Mouse (Mus musculus) R1 (cell line): Measurements from ENCODE around the gene Sf3b5.
A peak's percentile ranks its signal among the peaks of the same experiment; 100 is the strongest.

Source experiments
- DNase-seq: peaks from one replicate; pipeline ENCODE4 v3.0.0-alpha.2; 2018; ENCODE audit warnings: low read depth, low spot score

Gene Sf3b5

DNA sequence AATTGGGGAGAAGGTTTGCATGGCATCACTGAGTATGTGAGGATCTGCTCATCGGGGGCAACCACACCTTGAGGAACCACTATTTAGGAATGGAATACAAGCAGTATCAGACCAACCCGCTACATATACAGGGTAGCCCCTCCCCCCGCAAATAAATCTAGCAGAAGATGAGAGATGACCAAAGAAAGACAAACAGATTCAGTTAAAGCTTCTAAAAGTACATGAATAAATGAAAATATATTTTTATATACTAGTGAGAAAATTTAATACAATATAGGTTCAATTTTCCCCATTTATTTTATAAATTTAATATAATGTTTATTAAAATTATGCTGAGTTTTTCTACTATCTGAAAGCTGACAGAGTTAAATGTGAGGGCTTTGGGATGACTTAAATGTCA is at the start of gene Sf3b5:
TSS of gene Sf3b5 (plus strand) at position 301 of the 400 bp plus-strand sequence.
- no peak for DNase-seq

DNA sequence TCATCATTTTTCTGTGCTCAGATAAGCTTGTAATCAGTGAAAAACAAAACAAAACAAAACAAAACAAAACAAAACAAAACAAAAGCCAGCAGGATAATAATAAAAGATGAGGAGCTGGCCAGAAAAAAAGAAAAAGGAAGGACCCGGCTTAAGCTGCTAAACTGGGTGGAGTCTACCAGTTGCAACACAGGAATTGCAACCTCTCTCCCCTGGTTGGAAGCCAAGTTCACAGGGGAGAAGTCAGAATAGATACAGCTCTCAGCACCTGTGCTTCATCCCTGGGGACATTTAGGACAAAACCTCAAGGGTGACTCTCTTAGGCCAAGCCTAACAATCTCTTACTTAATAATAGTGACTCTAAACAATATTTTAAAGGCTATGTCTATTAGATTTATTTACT is 49.3 kb upstream of the Sf3b5 start:
- DNase-seq = no peak

DNA sequence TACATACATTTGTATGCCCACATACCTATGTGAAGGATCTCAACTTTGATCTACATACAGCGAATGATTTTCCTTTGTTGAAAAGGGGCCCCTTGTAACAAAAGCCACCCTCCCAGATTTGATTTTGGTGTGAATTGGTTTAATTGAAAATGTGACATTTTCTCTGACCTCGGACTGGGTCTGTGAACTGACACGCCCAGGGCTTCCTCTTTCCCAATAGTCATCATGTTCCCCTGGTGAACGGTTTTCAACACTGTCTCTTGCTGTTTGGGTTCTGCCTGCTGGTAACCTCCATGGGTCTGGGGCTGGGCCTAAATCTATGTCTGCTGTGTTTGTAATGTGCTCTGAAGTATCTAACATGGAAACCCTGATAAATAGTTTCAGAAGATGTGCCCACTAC is 47.9 kb upstream of the Sf3b5 start:
- DNase-seq = no peak

DNA sequence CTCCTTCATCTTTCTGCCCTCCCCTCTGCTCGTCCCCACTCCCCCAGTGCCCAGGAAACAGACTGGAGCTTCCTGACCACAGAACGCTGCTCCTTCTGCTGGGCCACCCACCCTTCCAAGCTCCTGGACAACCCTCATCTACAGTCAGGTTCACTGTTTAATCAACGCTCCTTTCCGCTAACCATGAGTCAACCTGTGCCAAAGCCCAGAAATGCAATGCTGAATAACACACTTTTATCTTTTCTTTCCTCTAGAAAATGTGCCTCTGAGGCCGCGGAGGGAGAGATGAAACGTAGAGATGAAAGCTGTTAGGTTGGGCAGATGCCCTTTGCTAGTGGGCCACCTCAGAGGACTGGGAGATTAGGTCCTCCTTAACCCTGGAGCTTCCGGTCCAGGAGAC is 43.6 kb upstream of the Sf3b5 start:
- DNase-seq = no peak

DNA sequence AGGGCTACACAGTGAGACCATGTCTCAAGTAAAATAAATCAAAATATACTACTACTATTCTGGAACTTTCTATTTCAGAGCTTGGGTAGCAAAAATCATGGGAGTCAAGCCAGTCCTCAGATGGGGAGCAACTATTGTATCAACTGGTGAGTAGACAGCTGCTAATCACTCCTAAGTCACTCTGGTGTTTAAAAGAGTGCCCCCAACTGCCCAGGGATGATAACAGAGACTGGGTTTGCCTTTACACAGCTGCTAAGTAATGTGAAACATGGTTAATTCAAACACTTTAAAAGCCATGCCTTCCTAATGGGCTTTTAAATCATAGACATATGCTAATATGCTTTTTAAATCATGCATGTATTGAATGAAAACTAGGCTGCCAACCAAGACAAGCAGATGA is 42.9 kb upstream of the Sf3b5 start:
- DNase-seq = no peak

DNA sequence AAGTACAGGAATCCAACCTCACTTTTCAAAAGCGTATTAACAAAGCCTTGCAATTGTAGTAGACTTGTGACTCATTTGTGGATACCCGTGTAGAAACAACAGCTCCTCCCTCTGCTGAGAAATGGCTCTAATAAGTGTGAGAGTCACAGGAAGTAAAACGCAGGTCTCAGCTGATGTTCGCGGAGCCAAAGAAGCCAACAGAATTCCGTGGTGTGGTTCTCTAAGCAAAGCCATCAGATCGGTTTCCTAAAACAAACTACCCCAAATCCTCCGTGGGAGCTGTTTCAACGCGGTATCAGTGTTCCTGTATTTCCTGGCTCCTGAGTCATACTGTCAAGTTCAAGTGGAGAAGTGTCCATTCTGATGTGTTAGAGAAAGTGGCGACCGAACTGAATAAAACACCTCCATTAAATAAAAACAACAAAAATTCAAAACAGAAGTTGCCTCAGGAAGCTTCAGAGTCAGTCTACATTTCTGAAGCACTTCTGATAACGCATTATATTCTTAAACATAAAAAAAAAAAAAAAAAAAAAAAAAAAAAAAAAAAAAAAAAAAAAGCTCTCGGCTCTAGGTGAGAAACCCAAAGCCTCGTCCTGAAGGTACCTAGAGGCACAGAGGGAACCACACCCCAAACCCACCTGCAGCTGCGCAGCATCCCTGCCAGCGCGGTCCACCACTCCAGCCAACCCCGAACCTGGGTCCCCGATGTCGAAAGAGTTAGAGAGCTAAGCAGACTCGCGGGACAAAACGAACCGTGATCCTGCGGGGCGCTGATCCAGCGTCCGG is 41.6 kb upstream of the Sf3b5 start:
- peak; percentile 27 for DNase-seq

DNA sequence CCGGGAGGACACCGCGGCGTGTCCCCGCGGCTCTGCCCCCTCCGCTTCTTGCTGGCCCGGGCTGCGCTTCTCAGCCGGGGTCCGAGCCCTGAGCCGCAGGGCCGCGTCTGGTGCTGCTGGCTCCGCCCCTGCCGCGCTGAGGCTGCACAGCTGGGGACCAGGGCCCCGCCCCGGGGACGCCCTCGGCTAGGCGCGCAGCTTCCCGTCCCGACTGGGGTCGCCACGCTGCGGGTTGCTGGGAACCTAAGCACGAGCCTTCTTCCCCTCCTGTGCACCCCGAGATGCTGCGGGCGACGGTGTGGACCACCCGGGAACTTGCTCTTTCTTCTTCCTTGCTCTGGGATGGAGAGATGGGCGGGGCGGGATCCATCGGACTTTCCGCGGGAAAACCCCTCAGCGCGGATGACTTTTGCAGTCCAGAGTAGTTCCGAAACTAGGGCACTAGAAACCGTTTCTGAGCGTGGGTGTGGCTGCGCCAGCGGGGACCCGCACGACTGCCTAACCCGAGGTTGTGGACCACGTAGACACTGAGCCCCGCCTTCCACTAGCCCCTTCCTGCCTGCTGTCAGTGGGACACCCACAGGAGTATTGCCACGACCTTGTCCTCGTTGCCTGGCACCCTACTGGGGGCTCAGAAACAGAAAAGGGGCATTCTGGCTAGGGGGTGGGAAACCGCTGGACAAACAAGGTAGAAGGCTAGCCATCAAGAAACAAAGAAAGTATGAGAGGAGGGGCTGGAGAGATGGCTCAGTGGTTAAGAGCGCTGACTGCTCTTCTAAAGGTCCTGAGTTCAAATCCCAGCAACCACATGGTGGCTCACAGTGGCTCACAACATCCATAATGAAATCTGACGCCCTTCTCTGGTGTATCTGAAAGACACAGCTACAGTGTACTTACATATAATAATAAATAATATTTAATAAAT is 40.7 kb upstream of the Sf3b5 start, which contains the start of gene Stx11:
TSS of gene Stx11 (minus strand) at position 148 of the 925 bp plus-strand sequence.
- peak; percentile 81 for DNase-seq

DNA sequence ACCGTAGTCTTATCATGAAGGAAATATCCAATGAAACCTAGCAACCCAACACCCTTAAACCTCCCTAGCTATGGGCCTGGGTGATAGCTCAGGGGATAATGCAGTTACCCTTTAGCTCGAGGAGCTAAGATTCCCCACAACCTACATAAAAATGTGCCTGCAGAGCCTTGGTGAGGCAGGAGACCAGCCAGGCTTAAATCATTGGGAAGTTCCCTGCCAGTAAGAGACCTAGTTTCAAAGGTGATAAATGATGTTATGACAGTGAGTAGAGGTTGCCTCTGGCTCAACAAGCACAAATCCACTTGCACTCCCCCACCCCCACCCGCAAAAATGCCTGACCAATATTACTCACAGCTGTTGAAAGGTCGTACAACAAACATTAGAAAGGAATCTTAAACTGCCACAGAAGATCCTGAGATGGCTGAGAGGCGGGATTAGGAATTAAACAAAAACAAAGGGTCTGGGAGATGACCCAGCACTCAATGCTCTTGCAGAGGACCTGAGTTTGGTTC is 39.4 kb upstream of the Sf3b5 start:
- DNase-seq = no peak

DNA sequence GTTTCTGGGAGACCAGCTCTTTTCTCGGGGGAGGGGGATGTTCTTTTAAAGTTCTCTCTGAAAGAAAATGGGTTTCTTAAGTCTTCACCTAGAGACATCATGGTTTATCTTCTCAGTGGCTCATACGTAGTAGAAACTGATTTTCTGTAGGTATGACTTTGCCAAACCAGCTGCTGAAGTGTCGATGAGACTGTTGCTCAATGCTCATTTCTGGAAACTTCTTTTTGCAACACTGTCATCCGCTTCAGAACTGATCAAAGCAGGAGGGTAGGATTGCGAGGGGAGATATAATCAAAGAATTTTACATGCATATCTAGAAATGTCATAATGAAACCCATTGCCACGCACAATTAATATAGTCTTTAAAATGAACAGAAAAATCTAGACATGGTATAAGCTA is 30.6 kb upstream of the Sf3b5 start:
- DNase-seq = no peak

DNA sequence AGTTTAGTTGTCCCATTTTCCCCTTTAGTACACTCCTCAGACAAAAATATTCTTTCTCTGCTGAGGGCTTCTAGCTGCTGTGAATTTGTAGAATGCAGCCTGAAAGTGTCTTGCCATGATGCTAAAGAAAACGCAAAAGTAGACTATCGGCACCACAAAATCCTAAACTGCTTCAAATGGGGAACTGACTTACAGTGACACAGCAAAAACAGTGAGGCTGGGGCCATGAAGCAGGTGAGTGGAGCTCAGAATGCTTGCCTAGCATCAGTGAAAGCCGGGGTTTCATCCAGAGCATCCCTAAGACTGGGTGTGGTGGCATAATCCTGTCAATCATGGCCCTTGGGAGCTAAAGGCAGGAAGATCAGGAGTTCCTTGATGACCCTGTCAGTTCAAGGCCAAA is 29.7 kb upstream of the Sf3b5 start:
- DNase-seq = no peak

DNA sequence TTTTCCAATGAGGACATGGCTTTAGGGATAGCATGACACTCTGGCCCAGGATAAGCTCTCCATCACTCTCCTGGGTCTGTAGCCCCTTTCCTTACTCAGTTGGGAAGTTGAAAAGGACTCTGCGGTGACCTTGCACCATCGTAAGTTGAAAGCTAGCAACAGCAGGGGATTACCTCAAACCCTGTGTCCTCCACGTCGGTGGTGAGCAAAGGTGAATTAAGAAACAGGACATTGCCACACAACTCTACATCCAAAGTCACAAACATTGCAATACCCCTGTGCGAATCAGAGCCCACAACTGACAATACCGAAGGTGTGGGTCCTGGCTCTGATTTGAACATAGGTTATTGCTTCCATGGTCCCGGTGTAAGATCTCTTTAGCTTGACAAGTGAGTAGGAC is 29.2 kb upstream of the Sf3b5 start:
- DNase-seq = no peak

DNA sequence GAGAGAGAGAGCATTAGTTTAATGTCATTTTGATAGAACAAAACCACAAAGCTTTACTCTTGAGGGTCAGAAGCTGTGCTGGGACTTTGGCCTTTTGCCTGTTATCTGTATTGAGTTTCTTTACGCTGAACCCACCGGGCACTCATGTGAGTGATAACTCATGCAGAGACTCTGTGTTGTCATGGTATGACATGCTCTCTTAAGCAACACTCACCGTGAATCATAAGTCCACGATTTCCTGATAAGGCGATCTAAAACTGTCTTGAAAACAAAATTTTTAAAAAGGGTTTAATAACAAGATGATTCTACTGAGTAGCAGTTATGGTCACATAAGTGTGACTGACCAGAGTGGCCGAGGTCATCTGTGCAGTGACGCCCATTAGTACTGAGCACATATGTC is 28.6 kb upstream of the Sf3b5 start:
- DNase-seq = no peak

DNA sequence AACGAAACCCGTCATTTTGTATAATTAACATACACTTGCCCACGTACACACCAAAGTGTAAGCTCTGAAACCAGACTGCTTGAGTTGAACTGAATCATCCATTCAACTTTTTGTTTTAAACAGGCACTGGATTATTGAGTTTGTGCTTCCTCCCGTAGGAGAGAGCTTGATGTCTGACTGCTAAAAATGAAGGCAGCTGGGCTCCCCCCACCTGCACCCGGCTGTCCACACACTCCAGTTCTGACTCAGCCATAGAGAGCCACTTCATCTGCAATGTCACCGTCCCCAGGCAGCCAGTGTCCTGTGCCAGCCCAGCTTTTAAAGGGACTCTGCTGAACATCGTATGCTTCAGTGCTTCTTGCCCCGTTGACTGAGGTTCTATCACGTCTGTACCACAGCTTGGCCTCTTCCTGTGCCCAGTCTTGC is 27.3 kb upstream of the Sf3b5 start:
- DNase-seq = no peak

DNA sequence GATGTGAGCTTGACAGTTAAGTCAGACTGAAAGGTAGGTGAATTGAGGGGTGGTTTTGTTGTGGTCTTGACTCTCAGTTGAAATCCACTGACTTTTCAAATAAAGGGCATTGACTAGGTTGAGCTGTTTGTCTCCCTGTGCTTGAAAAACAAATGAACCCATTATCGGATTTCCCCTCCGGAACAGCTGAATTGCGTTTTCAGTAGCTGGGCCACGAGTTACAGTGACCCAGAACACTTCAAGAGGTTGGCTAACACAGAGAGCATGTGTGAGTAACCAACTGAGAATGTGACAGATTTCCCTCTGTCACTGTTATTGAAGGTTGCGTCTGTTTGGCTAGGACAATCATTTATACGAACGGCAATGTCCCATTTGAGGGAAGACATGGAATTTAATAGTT is 24.1 kb upstream of the Sf3b5 start:
- no peak for DNase-seq

DNA sequence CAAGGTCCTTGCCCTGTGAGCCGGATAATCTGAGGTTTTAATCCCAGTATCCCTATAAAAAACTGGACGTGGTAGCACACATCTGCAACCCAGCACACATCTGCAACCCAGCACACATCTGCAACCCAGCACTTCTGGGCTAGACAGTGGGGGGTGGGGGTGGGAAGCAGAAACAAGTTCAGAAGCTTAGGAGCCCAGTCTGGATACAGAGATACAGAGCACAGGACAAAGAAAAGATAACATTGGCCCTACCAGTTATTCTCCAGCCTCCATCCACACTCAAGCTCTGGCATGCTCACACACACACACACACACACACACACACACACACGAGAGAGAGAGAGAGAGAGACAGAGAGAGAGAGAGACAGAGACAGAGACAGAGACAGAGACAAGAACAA is 21.6 kb upstream of the Sf3b5 start:
- DNase-seq = no peak

DNA sequence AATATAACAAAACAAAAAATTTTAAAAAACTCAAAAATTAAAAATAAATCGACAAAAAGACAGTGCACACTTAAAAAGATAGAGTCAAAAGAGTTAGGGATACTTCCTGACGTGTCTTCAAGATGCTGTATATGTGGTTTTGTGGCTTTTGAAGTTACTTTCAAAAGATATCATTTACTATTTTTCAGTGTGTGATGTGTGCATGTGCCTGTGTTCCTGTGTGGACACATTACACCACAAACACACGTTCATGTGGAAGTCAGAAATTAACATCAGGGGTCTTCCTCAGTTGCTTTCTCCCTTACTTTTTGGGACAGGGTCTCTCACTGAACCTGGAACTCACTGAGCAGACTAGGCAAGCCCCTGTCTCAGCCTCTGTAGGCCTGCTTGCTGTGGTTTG is 20.1 kb upstream of the Sf3b5 start:
- DNase-seq = no peak

DNA sequence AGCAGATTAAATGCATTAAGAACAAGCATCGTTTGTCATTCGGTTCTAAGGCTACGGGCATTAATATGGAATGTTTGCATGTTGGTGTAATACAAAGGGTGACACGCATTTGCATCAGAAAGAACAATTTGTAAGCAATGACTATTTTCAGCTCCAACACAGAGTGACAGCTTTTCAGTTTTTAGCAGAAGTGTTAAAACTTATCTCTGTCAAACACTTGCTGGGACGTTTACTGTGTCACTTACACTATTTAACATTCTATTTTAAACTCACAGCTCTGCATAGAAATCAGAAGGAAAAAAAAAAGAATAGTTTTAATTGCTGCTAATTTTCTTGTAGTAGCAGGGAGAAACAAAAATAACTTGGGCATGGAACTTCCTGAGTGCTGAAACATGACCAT is 18.7 kb upstream of the Sf3b5 start:
- no peak for DNase-seq

DNA sequence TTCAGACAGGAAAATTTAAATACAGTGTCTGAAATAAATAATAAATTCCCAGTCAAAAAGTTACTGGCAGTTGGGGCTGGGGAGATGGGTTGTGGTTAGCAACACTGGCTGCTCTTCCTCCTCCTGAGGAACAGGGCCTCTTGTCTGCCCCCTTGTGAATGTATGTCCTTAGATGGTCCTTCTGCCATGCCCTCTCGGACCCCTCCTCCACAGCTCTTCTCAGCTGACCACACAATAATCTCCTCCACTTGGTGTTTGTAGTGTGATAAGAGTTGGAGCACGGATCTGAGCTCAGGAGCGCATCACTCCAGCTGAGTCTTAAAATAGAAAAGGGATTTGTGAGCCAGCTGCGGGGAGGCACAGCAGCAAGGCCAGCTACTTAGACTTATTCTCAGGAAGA is 18.2 kb upstream of the Sf3b5 start:
- DNase-seq = no peak

DNA sequence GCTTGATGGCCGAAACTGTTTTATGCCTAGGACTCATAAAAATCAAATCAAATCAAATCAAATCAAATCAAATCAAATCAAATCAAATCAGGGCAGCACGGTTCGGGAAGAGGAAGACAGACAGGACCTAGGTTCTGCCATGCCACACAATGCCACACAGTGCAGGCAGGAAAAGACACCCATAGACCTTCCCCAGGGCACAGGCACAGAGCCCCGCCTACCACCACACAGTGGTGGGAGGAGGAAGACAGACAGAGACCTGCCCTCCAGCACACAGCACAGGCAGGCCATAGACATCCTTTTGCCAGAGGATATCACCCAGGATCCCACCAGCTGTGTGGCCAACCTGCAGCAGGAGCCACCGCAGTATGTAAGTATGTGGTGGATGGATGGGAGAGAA is 13.2 kb upstream of the Sf3b5 start:
- no peak for DNase-seq

DNA sequence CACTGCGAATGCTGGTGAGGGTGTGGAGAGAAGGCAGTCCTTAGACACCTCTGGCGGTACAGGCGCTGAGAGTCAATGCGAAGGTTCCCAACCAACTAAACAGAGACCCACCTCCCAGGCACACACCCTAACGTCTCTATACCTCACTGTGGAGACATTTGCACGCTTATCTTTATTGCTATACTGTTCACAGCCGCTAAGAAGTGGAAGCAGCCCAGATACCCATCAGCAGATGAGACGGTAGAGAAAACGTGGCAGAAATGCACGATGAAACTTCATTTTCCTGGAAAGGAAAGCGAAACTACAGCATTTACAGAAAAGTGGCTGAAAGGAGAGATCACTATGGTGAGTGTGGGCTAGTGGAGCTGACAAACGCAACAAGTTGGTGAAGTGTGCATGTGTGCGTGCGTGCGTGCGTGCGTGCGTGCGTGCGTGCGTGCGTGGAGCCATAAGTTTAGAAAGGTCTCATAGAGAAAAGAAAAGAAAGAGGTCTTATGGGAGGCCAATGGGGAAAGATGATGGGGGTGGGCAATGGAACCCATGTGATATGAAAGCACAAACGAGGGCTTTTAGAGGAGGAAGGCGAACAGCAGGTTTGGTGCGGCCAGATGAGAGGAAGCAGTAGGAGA is 11.6 kb upstream of the Sf3b5 start:
- no peak for DNase-seq

DNA sequence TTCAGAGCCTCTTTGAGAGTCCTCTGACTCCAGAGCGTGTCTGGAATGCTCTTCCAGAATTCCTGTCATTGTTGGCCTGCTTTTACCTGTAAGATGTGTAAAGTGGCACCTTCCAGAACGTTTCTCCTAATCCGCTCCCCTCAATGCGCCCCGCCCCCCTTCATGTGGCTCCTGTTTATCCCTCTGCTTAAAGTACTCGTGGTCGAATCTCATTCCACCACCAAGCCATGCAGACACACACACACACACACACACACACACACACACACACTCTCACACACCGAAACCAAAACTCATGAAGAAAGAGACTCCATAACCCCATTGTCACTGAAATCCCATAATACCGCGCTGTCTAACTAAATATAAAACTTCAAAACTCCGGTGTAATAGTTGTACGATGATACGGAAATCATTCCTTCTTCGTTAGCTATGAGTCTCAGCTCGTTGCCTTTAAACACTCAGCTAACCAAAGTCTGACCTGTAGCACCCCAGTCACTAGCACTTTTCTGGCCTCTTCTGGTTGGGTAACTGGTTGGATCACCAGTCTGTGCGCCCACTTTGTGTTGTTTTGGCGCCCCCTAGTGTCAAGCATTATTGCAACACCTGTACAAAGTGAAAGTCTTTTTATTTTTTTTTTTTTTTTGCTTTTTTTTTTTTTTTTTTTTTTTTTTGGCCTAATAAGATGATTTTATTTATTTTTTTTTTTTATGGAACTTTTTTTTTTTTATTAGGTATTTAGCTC is 8.2 kb upstream of the Sf3b5 start:
- peak; percentile 84 for DNase-seq
